Mouse (Mus musculus): Measurements from ENCODE around the gene Bspry. TPM values are rescaled to one million over a fixed set of nuclear protein-coding genes. Genes with fewer than 3 reads are reported as not detected.
A peak's percentile ranks its signal among the peaks of the same experiment; 100 is the strongest.

Bspry gene
- polyA plus RNA-seq, 1 experiment from 2014 or later = 0.60 TPM

GRCm38 (mm10) chr4:62440986-62441385 lies 38.9 kb upstream of the Bspry start:
- no peaks in the 10 kb centered on the region for H3K9me3 ChIP-seq (ENCODE audit: control insufficient read depth, low read length)

GRCm38 (mm10) chr4:62454995-62455394 lies 24.9 kb upstream of the Bspry start:
- H3K4me3 ChIP-seq (ENCODE audit: low read depth, low read length) = no peak overlapping the region
- H3K9ac ChIP-seq (replicated peaks; ENCODE audit: low read depth, low read length) = no peak overlapping the region
- H3K9me3 ChIP-seq (ENCODE audit: control insufficient read depth, low read length) = no peaks in the 10 kb centered on the region
- no peaks in the 10 kb centered on the region for H3K4me1 ChIP-seq (ENCODE audit: control insufficient read depth, insufficient read depth, low read length)
- H3K27me3 ChIP-seq (ENCODE audit: control insufficient read depth, insufficient read depth, low read length) = no peaks in the 10 kb centered on the region
- ATAC-seq (ENCODE audit: low read depth) = no peak
- 70% methylated on average over 5 of the region's 5 CpGs for WGBS
- H3K36me3 ChIP-seq (ENCODE audit: control insufficient read depth, insufficient read depth, low read length) = no peaks in the 10 kb centered on the region
- H3K27ac ChIP-seq (ENCODE audit: low read depth, low read length) = no peak overlapping the region
- H3K4me2 ChIP-seq (ENCODE audit: low read depth, low read length) = no peak overlapping the region

More at GRCm38 (mm10) chr4:62440986-62441385, 38.9 kb upstream of the Bspry start:
- H3K27me3 ChIP-seq (ENCODE audit: control insufficient read depth, insufficient read depth, low read length) = no peaks in the 10 kb centered on the region
- H3K9ac ChIP-seq (replicated peaks; ENCODE audit: low read depth, low read length) = no peak overlapping the region
- H3K4me1 ChIP-seq (ENCODE audit: control insufficient read depth, insufficient read depth, low read length) = no peaks in the 10 kb centered on the region
- no peak overlapping the region for H3K27ac ChIP-seq (ENCODE audit: low read depth, low read length)
- no peaks in the 10 kb centered on the region for H3K36me3 ChIP-seq (ENCODE audit: control insufficient read depth, insufficient read depth, low read length)
- WGBS = 85% methylated on average over 4 of the region's 4 CpGs
- no peak overlapping the region for H3K4me2 ChIP-seq (ENCODE audit: low read depth, low read length)
- no peak for ATAC-seq (ENCODE audit: low read depth)
- H3K4me3 ChIP-seq (ENCODE audit: low read depth, low read length) = no peak overlapping the region

GRCm38 (mm10) chr4:62459081-62459480 lies 20.8 kb upstream of the Bspry start:
- ATAC-seq (ENCODE audit: low read depth) = no peak
- H3K27ac ChIP-seq (ENCODE audit: low read depth, low read length) = no peak overlapping the region
- H3K4me3 ChIP-seq (ENCODE audit: low read depth, low read length) = no peak overlapping the region
- no peaks in the 10 kb centered on the region for H3K27me3 ChIP-seq (ENCODE audit: control insufficient read depth, insufficient read depth, low read length)
- no peaks in the 10 kb centered on the region for H3K36me3 ChIP-seq (ENCODE audit: control insufficient read depth, insufficient read depth, low read length)
- no peak overlapping the region for H3K4me2 ChIP-seq (ENCODE audit: low read depth, low read length)
- WGBS = 69% methylated on average over 3 of the region's 3 CpGs
- H3K4me1 ChIP-seq (ENCODE audit: control insufficient read depth, insufficient read depth, low read length) = no peaks in the 10 kb centered on the region
- H3K9me3 ChIP-seq (ENCODE audit: control insufficient read depth, low read length) = no peaks in the 10 kb centered on the region
- no peak overlapping the region for H3K9ac ChIP-seq (replicated peaks; ENCODE audit: low read depth, low read length)

GRCm38 (mm10) chr4:62460348-62460747 lies 19.5 kb upstream of the Bspry start:
- H3K9me3 ChIP-seq (ENCODE audit: control insufficient read depth, low read length) = no peaks in the 10 kb centered on the region
- H3K4me1 ChIP-seq (ENCODE audit: control insufficient read depth, insufficient read depth, low read length) = no peaks in the 10 kb centered on the region
- no peak overlapping the region for H3K4me3 ChIP-seq (ENCODE audit: low read depth, low read length)
- H3K9ac ChIP-seq (replicated peaks; ENCODE audit: low read depth, low read length) = no peak overlapping the region
- no peak overlapping the region for H3K4me2 ChIP-seq (ENCODE audit: low read depth, low read length)
- no peak overlapping the region for H3K27ac ChIP-seq (ENCODE audit: low read depth, low read length)
- 92% methylated on average over 8 of the region's 8 CpGs for WGBS
- no peak for ATAC-seq (ENCODE audit: low read depth)
- no peaks in the 10 kb centered on the region for H3K27me3 ChIP-seq (ENCODE audit: control insufficient read depth, insufficient read depth, low read length)
- no peaks in the 10 kb centered on the region for H3K36me3 ChIP-seq (ENCODE audit: control insufficient read depth, insufficient read depth, low read length)

GRCm38 (mm10) chr4:62463124-62463523 lies 16.7 kb upstream of the Bspry start:
- H3K4me3 ChIP-seq (ENCODE audit: low read depth, low read length) = no peak overlapping the region
- ATAC-seq (ENCODE audit: low read depth) = no peak
- H3K4me1 ChIP-seq (ENCODE audit: control insufficient read depth, insufficient read depth, low read length) = no peaks in the 10 kb centered on the region

GRCm38 (mm10) chr4:62468158-62468557 lies 11.7 kb upstream of the Bspry start:
- Histone ChIP-seq H3K36me3 (ENCODE audit: control insufficient read depth, insufficient read depth, low read length) (no peaks in the 10 kb centered on the region), H3K9me3 (ENCODE audit: control insufficient read depth, low read length) (no peaks in the 10 kb centered on the region), H3K27me3 (ENCODE audit: control insufficient read depth, insufficient read depth, low read length) (no peaks in the 10 kb centered on the region), H3K4me3 (ENCODE audit: low read depth, low read length) (no peak overlapping the region), H3K4me2 (ENCODE audit: low read depth, low read length) (no peak overlapping the region), H3K27ac (ENCODE audit: low read depth, low read length) (no peak overlapping the region), H3K4me1 (ENCODE audit: control insufficient read depth, insufficient read depth, low read length) (no peaks in the 10 kb centered on the region), H3K9ac (replicated peaks; ENCODE audit: low read depth, low read length) (no peak overlapping the region)
- WGBS = 88% methylated on average over 1 of the region's 1 CpGs
- ATAC-seq (ENCODE audit: low read depth) = no peak

More at GRCm38 (mm10) chr4:62463124-62463523, 16.7 kb upstream of the Bspry start:
- H3K36me3 ChIP-seq (ENCODE audit: control insufficient read depth, insufficient read depth, low read length) = no peaks in the 10 kb centered on the region
- no peaks in the 10 kb centered on the region for H3K9me3 ChIP-seq (ENCODE audit: control insufficient read depth, low read length)
- 92% methylated on average over 2 of the region's 2 CpGs for WGBS
- no peak overlapping the region for H3K9ac ChIP-seq (replicated peaks; ENCODE audit: low read depth, low read length)
- no peak overlapping the region for H3K4me2 ChIP-seq (ENCODE audit: low read depth, low read length)
- H3K27me3 ChIP-seq (ENCODE audit: control insufficient read depth, insufficient read depth, low read length) = no peaks in the 10 kb centered on the region
- H3K27ac ChIP-seq (ENCODE audit: low read depth, low read length) = no peak overlapping the region

GRCm38 (mm10) chr4:62470598-62471051 lies 9.2 kb upstream of the Bspry start, which contains the start of gene Wdr31:
TSS of gene Wdr31 (minus strand) at chr4:62470896.
- Histone ChIP-seq H3K27ac (ENCODE audit: low read depth, low read length) (no peak within 1 kb of the TSS), H3K36me3 (ENCODE audit: control insufficient read depth, insufficient read depth, low read length) (no peaks in the 10 kb centered on the region)
- peak; percentile 97 for ATAC-seq (ENCODE audit: low read depth)

GRCm38 (mm10) chr4:62472071-62472470 lies 7.8 kb upstream of the Bspry start:
- H3K36me3 ChIP-seq (ENCODE audit: control insufficient read depth, insufficient read depth, low read length) = no peaks in the 10 kb centered on the region
- H3K9ac ChIP-seq (replicated peaks; ENCODE audit: low read depth, low read length) = no peak overlapping the region
- no peaks in the 10 kb centered on the region for H3K4me1 ChIP-seq (ENCODE audit: control insufficient read depth, insufficient read depth, low read length)
- no peak overlapping the region for H3K4me3 ChIP-seq (ENCODE audit: low read depth, low read length)
- H3K27ac ChIP-seq (ENCODE audit: low read depth, low read length) = no peak overlapping the region
- 92% methylated on average over 2 of the region's 2 CpGs for WGBS
- no peaks in the 10 kb centered on the region for H3K9me3 ChIP-seq (ENCODE audit: control insufficient read depth, low read length)
- no peak overlapping the region for H3K4me2 ChIP-seq (ENCODE audit: low read depth, low read length)
- H3K27me3 ChIP-seq (ENCODE audit: control insufficient read depth, insufficient read depth, low read length) = no peaks in the 10 kb centered on the region
- no peak for ATAC-seq (ENCODE audit: low read depth)

More at GRCm38 (mm10) chr4:62470598-62471051, 9.2 kb upstream of the Bspry start, which contains the start of gene Wdr31:
- Histone ChIP-seq H3K4me3 (ENCODE audit: low read depth, low read length) (peak within 1 kb of the TSS; percentile 49), H3K9me3 (ENCODE audit: control insufficient read depth, low read length) (no peaks in the 10 kb centered on the region), H3K4me1 (ENCODE audit: control insufficient read depth, insufficient read depth, low read length) (no peaks in the 10 kb centered on the region), H3K27me3 (ENCODE audit: control insufficient read depth, insufficient read depth, low read length) (no peaks in the 10 kb centered on the region), H3K4me2 (ENCODE audit: low read depth, low read length) (peak within 1 kb of the TSS; percentile 66), H3K9ac (replicated peaks; ENCODE audit: low read depth, low read length) (peak within 1 kb of the TSS; percentile 52; the same call in 1 of the 2 replicates)
- WGBS = under 1% methylated on average over 30 of the region's 30 CpGs

- H3K36me3 ChIP-seq (ENCODE audit: control insufficient read depth, insufficient read depth, low read length) = no peaks in the 10 kb centered on the region
- peaks cover 8% of the 10 kb centered on the region for H3K27me3 ChIP-seq (ENCODE audit: control insufficient read depth, insufficient read depth, low read length)
- WGBS = 95% methylated on average over 2 of the region's 2 CpGs
- H3K4me2 ChIP-seq (ENCODE audit: low read depth, low read length) = no peak overlapping the region
- H3K9ac ChIP-seq (replicated peaks; ENCODE audit: low read depth, low read length) = no peak overlapping the region
- no peaks in the 10 kb centered on the region for H3K4me1 ChIP-seq (ENCODE audit: control insufficient read depth, insufficient read depth, low read length)
- H3K27ac ChIP-seq (ENCODE audit: low read depth, low read length) = no peak overlapping the region
- no peak overlapping the region for H3K4me3 ChIP-seq (ENCODE audit: low read depth, low read length)
- ATAC-seq (ENCODE audit: low read depth) = no peak
- no peaks in the 10 kb centered on the region for H3K9me3 ChIP-seq (ENCODE audit: control insufficient read depth, low read length)
These were observed 4.7 kb upstream of the Bspry start for GRCm38 (mm10) chr4:62475131-62475530.
